Mouse (Mus musculus): ENCODE data around the gene Olfr432. TPM values are rescaled to one million over a fixed set of nuclear protein-coding genes. Genes with fewer than 3 reads are reported as not detected.
"Not testable (repeated sequence)": the region's sequence is repeated elsewhere in the genome, so short reads cannot be mapped to it uniquely, and the experiment has no call there.

The Olfr432 gene
- polyA plus RNA-seq (2015; fragmentation: Nextera tagmentation; extraction: Ambion mirVana): not detected in 2 replicates

- Histone ChIP-seq H3K36me3 (no peaks in the 10 kb centered on the region), H3K27me3 (replicated peaks) (no peaks in the 10 kb centered on the region), H3K4me1 (no peaks in the 10 kb centered on the region), H3K27ac (no peak within 1 kb of the TSS), H3K4me2 (no peak within 1 kb of the TSS), H3K4me3 (replicated peaks) (no peak within 1 kb of the TSS), H3K9ac (no peak within 1 kb of the TSS), H3K9me3 (no peaks in the 10 kb centered on the region)
- no peak for ATAC-seq (ENCODE audit: insufficient read depth, low FRiP score, low read depth)
- WGBS: 64% methylated on average over 2 of the region's 2 CpGs
Observed at GRCm38 (mm10) chr1:174048893-174049292, at the start of gene Olfr432. TSS of gene Olfr432 (plus strand) at chr1:174049205.

DNA sequence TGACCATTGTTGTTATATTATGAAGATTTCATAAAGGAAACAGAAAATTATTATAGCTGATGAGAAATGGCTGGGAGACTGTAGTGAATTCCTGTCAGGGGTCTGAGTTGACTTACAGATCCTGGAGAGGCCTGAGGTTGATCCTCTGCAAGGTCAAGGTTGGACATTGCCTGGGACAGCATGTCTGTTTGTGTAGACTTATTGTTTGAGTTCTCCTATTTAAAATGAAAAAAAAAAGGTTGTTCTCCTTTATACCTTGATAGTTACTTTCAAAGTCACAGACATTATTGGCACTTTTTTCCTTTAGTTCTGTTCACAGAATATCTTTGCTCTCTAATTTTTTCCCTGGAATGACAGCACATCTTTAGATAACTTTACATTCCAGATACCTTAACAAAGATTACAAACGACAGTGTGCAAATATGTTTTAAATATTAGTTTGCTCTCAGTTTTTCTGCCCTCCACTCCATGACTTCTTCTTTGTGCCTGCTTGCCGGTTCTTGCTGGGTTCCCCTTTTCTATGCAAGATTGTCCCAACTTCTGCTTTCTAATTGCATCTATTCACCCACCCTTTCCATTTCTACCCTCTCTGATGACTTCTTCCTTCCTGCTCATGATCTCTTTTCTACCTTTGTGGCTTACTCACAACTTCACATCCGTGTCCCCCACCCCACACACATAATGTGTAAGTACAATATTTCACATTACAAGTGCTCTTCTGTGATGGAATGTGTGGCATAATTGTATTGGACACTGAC lies 44.5 kb upstream of the Olfr432 start:
- not testable (repeated sequence) for H3K4me3 ChIP-seq (replicated peaks); H3K27me3 ChIP-seq (replicated peaks); ATAC-seq (ENCODE audit: insufficient read depth, low FRiP score, low read depth); H3K36me3 ChIP-seq; H3K27ac ChIP-seq; H3K4me1 ChIP-seq; H3K4me2 ChIP-seq; H3K9me3 ChIP-seq; H3K9ac ChIP-seq
- 58% methylated on average over 2 of the region's 3 CpGs for WGBS

GRCm38 (mm10) chr1:174007050-174007449 lies 42.0 kb upstream of the Olfr432 start:
- not testable (repeated sequence) for H3K4me2 ChIP-seq; ATAC-seq (ENCODE audit: insufficient read depth, low FRiP score, low read depth); H3K36me3 ChIP-seq; H3K4me3 ChIP-seq (replicated peaks); H3K27ac ChIP-seq; H3K9ac ChIP-seq; H3K27me3 ChIP-seq (replicated peaks); H3K4me1 ChIP-seq; H3K9me3 ChIP-seq

- no peaks in the 10 kb centered on the region for H3K9me3 ChIP-seq
- WGBS: 27% methylated on average over 1 of the region's 1 CpGs
- no peak for ATAC-seq (ENCODE audit: insufficient read depth, low FRiP score, low read depth)
Observed at GRCm38 (mm10) chr1:174031698-174032097, 17.3 kb upstream of the Olfr432 start, which contains the start of gene Ifi205. TSS of gene Ifi205 (minus strand) at chr1:174031810.

GRCm38 (mm10) chr1:174035841-174036240 lies 13.2 kb upstream of the Olfr432 start:
- no peaks in the 10 kb centered on the region for H3K9me3 ChIP-seq
- no peaks in the 10 kb centered on the region for H3K27me3 ChIP-seq (replicated peaks)
- no peak overlapping the region for H3K27ac ChIP-seq
- whole genome bisulfite sequencing: 71% methylated on average over 4 of the region's 4 CpGs
- no peak overlapping the region for H3K4me2 ChIP-seq
- ATAC-seq (ENCODE audit: insufficient read depth, low FRiP score, low read depth): no peak
- no peak overlapping the region for H3K4me3 ChIP-seq (replicated peaks)
- H3K9ac ChIP-seq: no peak overlapping the region
- no peaks in the 10 kb centered on the region for H3K36me3 ChIP-seq
- no peaks in the 10 kb centered on the region for H3K4me1 ChIP-seq

More at GRCm38 (mm10) chr1:174031698-174032097, 17.3 kb upstream of the Olfr432 start, which contains the start of gene Ifi205:
- Histone ChIP-seq H3K4me1 (no peaks in the 10 kb centered on the region), H3K4me2 (no peak within 1 kb of the TSS), H3K27ac (no peak within 1 kb of the TSS), H3K27me3 (replicated peaks) (no peaks in the 10 kb centered on the region), H3K9ac (no peak within 1 kb of the TSS), H3K36me3 (no peaks in the 10 kb centered on the region), H3K4me3 (replicated peaks) (no peak within 1 kb of the TSS)

DNA sequence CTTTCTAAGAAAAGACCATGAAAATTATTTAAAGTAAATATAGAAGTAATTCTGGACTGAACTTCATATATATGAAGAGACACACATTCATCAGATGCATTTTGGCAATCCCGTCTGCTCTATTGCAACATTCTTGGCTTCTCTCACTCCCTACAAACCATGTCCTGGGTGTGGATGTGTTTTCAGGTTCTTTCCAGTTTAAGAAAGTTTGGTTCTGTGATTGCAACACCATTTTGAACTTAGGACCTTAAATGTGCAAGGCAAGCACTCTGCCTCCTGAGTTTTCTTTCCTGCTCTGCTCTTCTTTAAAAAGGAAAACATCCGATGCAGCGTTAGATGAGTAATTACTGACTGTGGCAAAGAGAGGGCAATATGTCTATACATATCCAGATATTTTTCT lies 10.5 kb upstream of the Olfr432 start:
- ATAC-seq (ENCODE audit: insufficient read depth, low FRiP score, low read depth): no peak
- Histone ChIP-seq H3K4me1 (no peaks in the 10 kb centered on the region), H3K36me3 (no peaks in the 10 kb centered on the region), H3K9me3 (no peaks in the 10 kb centered on the region), H3K27me3 (replicated peaks) (no peaks in the 10 kb centered on the region), H3K4me2 (no peak overlapping the region), H3K27ac (no peak overlapping the region), H3K9ac (no peak overlapping the region), H3K4me3 (replicated peaks) (no peak overlapping the region)
- 71% methylated on average over 3 of the region's 3 CpGs for WGBS

GRCm38 (mm10) chr1:174040523-174041177 lies 8.4 kb upstream of the Olfr432 start, which contains the start of gene Olfr433:
TSS of gene Olfr433 (plus strand) at chr1:174040705.
- Histone ChIP-seq H3K9me3 (no peaks in the 10 kb centered on the region), H3K4me2 (no peak within 1 kb of the TSS), H3K36me3 (no peaks in the 10 kb centered on the region), H3K9ac (no peak within 1 kb of the TSS), H3K27me3 (replicated peaks) (no peaks in the 10 kb centered on the region), H3K4me1 (no peaks in the 10 kb centered on the region), H3K27ac (no peak within 1 kb of the TSS), H3K4me3 (replicated peaks) (no peak within 1 kb of the TSS)
- peak; percentile 43; the same call in 1 of the 2 replicates for ATAC-seq (ENCODE audit: insufficient read depth, low FRiP score, low read depth)
- WGBS: 61% methylated on average over 7 of the region's 7 CpGs

- not testable (repeated sequence) for H3K9me3 ChIP-seq; H3K4me3 ChIP-seq (replicated peaks); H3K9ac ChIP-seq; ATAC-seq (ENCODE audit: insufficient read depth, low FRiP score, low read depth); H3K27me3 ChIP-seq (replicated peaks); H3K27ac ChIP-seq; H3K4me1 ChIP-seq; H3K36me3 ChIP-seq; H3K4me2 ChIP-seq
- 88% methylated on average over 12 of the region's 12 CpGs for WGBS
Observed at GRCm38 (mm10) chr1:174042091-174042884, 6.7 kb upstream of the Olfr432 start.

DNA sequence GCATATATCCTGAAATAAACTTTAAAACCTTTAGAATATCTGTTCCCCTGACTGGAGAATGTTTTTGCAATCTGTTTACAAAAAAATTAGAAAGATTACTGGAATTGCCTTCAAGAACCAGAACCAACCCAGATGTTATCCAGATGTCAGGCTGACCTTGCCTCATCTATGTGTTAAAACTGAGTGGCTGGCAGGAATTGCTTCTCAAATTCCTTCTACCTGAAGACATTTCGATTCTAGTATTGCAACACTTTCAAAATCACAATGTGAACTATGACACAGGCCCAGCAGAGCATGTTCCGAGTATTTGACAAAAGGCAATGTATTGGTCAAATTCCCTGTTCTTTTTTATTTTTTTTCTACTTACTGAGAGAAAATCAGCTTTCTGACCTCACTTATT lies 4.6 kb upstream of the Olfr432 start:
- Histone ChIP-seq H3K4me1 (no peaks in the 10 kb centered on the region), H3K9me3 (no peaks in the 10 kb centered on the region), H3K9ac (no peak overlapping the region), H3K27ac (no peak overlapping the region), H3K36me3 (no peaks in the 10 kb centered on the region), H3K27me3 (replicated peaks) (no peaks in the 10 kb centered on the region), H3K4me2 (no peak overlapping the region), H3K4me3 (replicated peaks) (no peak overlapping the region)
- no peak for ATAC-seq (ENCODE audit: insufficient read depth, low FRiP score, low read depth)
- WGBS: 60% methylated on average over 2 of the region's 2 CpGs

GRCm38 (mm10) chr1:174048227-174048626 lies 778 bp upstream of the Olfr432 start:
- H3K36me3 ChIP-seq; ATAC-seq (ENCODE audit: insufficient read depth, low FRiP score, low read depth); H3K4me1 ChIP-seq; H3K4me3 ChIP-seq (replicated peaks); H3K9me3 ChIP-seq; H3K4me2 ChIP-seq; H3K27ac ChIP-seq; H3K9ac ChIP-seq; H3K27me3 ChIP-seq (replicated peaks): not testable (repeated sequence)
- WGBS: 67% methylated on average over 6 of the region's 6 CpGs

DNA sequence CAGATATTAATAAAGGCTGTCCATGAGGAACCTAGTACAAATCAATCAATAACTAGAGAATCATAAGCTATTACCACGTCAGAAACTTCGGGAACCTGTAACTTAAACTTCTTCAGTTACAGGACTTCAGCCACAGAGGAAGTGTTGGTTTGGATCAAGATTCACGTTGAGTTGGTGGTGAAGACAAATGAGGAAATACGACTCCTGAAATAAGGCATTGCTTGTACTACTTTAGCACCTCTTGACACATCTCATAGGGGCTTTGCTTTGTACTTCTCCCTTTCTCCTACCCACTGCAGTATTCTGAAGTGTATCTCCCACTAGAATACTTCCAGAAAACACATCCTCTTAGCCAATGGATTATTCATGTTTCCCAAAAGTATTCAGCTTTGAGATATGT lies 352 bp downstream of the Olfr432 start:
- 44% methylated on average over 4 of the region's 4 CpGs for WGBS
- H3K9ac ChIP-seq; H3K27me3 ChIP-seq (replicated peaks); ATAC-seq (ENCODE audit: insufficient read depth, low FRiP score, low read depth); H3K4me1 ChIP-seq; H3K4me2 ChIP-seq; H3K9me3 ChIP-seq; H3K4me3 ChIP-seq (replicated peaks); H3K27ac ChIP-seq; H3K36me3 ChIP-seq: not testable (repeated sequence)

DNA sequence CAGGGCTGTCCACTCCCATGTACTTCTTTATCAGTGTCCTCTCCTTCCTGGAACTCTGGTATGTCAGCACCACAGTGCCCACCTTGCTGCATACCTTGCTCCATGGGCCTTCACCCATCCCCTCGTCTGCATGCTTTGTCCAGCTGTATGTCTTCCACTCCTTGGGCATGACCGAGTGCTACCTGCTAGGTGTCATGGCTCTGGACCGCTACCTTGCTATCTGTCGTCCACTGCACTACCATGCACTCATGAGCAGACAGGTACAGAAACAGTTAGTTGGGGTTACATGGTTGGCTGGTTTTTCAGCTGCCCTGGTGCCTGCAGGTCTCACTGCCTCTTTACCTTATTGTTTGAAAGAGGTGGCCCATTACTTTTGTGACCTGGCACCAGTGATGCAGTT lies 1.5 kb downstream of the Olfr432 start:
- 90% methylated on average over 4 of the region's 4 CpGs for WGBS
- no peaks in the 10 kb centered on the region for H3K27me3 ChIP-seq (replicated peaks)
- H3K9ac ChIP-seq: no peak overlapping the region
- ATAC-seq (ENCODE audit: insufficient read depth, low FRiP score, low read depth): no peak
- no peak overlapping the region for H3K4me2 ChIP-seq
- H3K9me3 ChIP-seq: no peaks in the 10 kb centered on the region
- no peak overlapping the region for H3K27ac ChIP-seq
- H3K36me3 ChIP-seq: no peaks in the 10 kb centered on the region
- no peaks in the 10 kb centered on the region for H3K4me1 ChIP-seq
- no peak overlapping the region for H3K4me3 ChIP-seq (replicated peaks)
